Mouse (Mus musculus) intestine, embryonic 14.5 days (tissue): ENCODE data around the gene Cds1. TPM values are rescaled to one million over a fixed set of nuclear protein-coding genes. Genes with fewer than 3 reads are reported as not detected.

Experiments used
- ATAC-seq: fragments of 200-750 bp; cut with Nextera tagmentation; replicated peaks from 2 replicates; pipeline ENCODE4 v1.8.0; 2017; ENCODE audit warnings: low read depth, moderate number of reproducible peaks, moderate TSS enrichment, moderate library complexity; ENCODE audit not compliant: low FRiP score, low TSS enrichment
- DNase-seq: peaks from one replicate; pipeline ENCODE4 v3.0.0-alpha.2; 2018; ENCODE audit warnings: low spot score
- H3K27ac ChIP-seq: fragments of 300-500 bp; sonication (generic); 2 replicates; pipeline ENCODE4 v1.5.1; 2014; ENCODE audit warnings: low read depth, mild to moderate bottlenecking, control low read depth
- H3K27me3 ChIP-seq: fragments of 300-500 bp; sonication (generic); replicated peaks from 2 replicates; pipeline ENCODE4 v1.6.1; 2014; ENCODE audit warnings: low read length, control low read depth; ENCODE audit not compliant: control insufficient read depth, insufficient read depth
- H3K36me3 ChIP-seq: fragments of 300-500 bp; sonication (generic); 2 replicates; pipeline ENCODE4 v1.6.1; 2014; ENCODE audit warnings: low read length, control low read depth; ENCODE audit not compliant: control insufficient read depth, insufficient read depth
- H3K4me1 ChIP-seq: fragments of 300-500 bp; sonication (generic); replicated peaks from 2 replicates; pipeline ENCODE4 v1.6.1; 2014; ENCODE audit warnings: low read length, control low read depth, mixed read lengths; ENCODE audit not compliant: control insufficient read depth, insufficient read depth
- H3K4me2 ChIP-seq: fragments of 300-500 bp; sonication (generic); 2 replicates; pipeline ENCODE4 v1.6.1; 2014; ENCODE audit warnings: low read length
- H3K4me3 ChIP-seq: fragments of 300-500 bp; sonication (generic); 2 replicates; pipeline ENCODE4 v1.5.1; 2014; ENCODE audit warnings: low read depth, low read length, control low read depth, mixed read lengths
- H3K9ac ChIP-seq: fragments of 300-500 bp; sonication (generic); 2 replicates; pipeline ENCODE4 v1.6.1; 2014; ENCODE audit warnings: mild to moderate bottlenecking, low read length
- H3K9me3 ChIP-seq: fragments of 300-500 bp; sonication (generic); 2 replicates; pipeline ENCODE4 v1.6.1; 2016; ENCODE audit warnings: low read length, control low read depth; ENCODE audit not compliant: control insufficient read depth
- WGBS: fragments of 180-500 bp; shearing (Covaris S2); extraction: QIAGEN DNeasy Blood & Tissue Kit; methylation state at CpG from one replicate; pipeline ENCODE4 v1.1.7; 2014; 5-methylcytosine and 5-hydroxymethylcytosine counted together
- polyA plus RNA-seq: library from polyadenylated mRNA; unstranded; fragments of >200 nt; fragmentation: Nextera tagmentation; extraction: Ambion mirVana; gene quantifications from 2 replicates; pipeline ENCODE4 v1.2.1, GENCODE M21; 2014

Gene Cds1
- polyA plus RNA-seq, 1 experiment from 2014 or later, result 6.1 TPM

- Histone ChIP-seq H3K9ac (no peak overlapping the region), H3K36me3 (no peaks in the 10 kb centered on the region), H3K27me3 (no peaks in the 10 kb centered on the region), H3K4me3 (no peak overlapping the region), H3K4me1 (no peaks in the 10 kb centered on the region), H3K27ac (no peak overlapping the region), H3K9me3 (no peaks in the 10 kb centered on the region), H3K4me2 (no peak overlapping the region)
- no peak for DNase-seq
- WGBS, result 89% methylated on average over 4 of the region's 4 CpGs
- ATAC-seq, result no peak
Observed at GRCm38 (mm10) chr5:101741224-101741591, 23.7 kb upstream of the Cds1 start.

GRCm38 (mm10) chr5:101742014-101742413 is 22.9 kb upstream of the Cds1 start:
- ATAC-seq (no peak), DNase-seq (no peak)
- Histone ChIP-seq H3K27ac (no peak overlapping the region), H3K27me3 (no peaks in the 10 kb centered on the region), H3K36me3 (no peaks in the 10 kb centered on the region), H3K4me3 (no peak overlapping the region), H3K4me2 (no peak overlapping the region), H3K4me1 (no peaks in the 10 kb centered on the region), H3K9me3 (no peaks in the 10 kb centered on the region), H3K9ac (no peak overlapping the region)
- 98% methylated on average over 2 of the region's 2 CpGs for WGBS

- no peak for DNase-seq
- no peak overlapping the region for H3K4me3 ChIP-seq
- H3K27me3 ChIP-seq, result no peaks in the 10 kb centered on the region
- 91% methylated on average over 8 of the region's 8 CpGs for WGBS
- H3K27ac ChIP-seq, result no peak overlapping the region
- no peak overlapping the region for H3K9ac ChIP-seq
- no peaks in the 10 kb centered on the region for H3K4me1 ChIP-seq
- no peak for ATAC-seq
- H3K4me2 ChIP-seq, result no peak overlapping the region
- no peaks in the 10 kb centered on the region for H3K9me3 ChIP-seq
- H3K36me3 ChIP-seq, result no peaks in the 10 kb centered on the region
Observed at GRCm38 (mm10) chr5:101742425-101742824, 22.5 kb upstream of the Cds1 start.

GRCm38 (mm10) chr5:101744886-101745285 is 20.0 kb upstream of the Cds1 start:
- DNase-seq (no peak), ATAC-seq (no peak)
- Histone ChIP-seq H3K4me1 (no peaks in the 10 kb centered on the region), H3K27ac (no peak overlapping the region), H3K36me3 (no peaks in the 10 kb centered on the region), H3K27me3 (no peaks in the 10 kb centered on the region), H3K4me2 (no peak overlapping the region), H3K4me3 (no peak overlapping the region), H3K9me3 (no peaks in the 10 kb centered on the region), H3K9ac (no peak overlapping the region)
- 71% methylated on average over 6 of the region's 6 CpGs for WGBS

GRCm38 (mm10) chr5:101753680-101754079 is 11.2 kb upstream of the Cds1 start:
- H3K4me3 ChIP-seq, result no peak overlapping the region
- H3K9ac ChIP-seq, result no peak overlapping the region
- no peaks in the 10 kb centered on the region for H3K9me3 ChIP-seq
- WGBS, result 83% methylated on average over 1 of the region's 1 CpGs
- H3K4me2 ChIP-seq, result no peak overlapping the region
- ATAC-seq (no peak), DNase-seq (peak; percentile 37)
- H3K27ac ChIP-seq, result no peak overlapping the region
- H3K27me3 ChIP-seq, result no peaks in the 10 kb centered on the region
- H3K36me3 ChIP-seq, result no peaks in the 10 kb centered on the region
- H3K4me1 ChIP-seq, result no peaks in the 10 kb centered on the region

- peak; percentile 45 for DNase-seq
Observed at GRCm38 (mm10) chr5:101757669-101758068, 7.3 kb upstream of the Cds1 start.

GRCm38 (mm10) chr5:101761685-101762084 is 3.2 kb upstream of the Cds1 start:
- 74% methylated on average over 4 of the region's 4 CpGs for WGBS

More at GRCm38 (mm10) chr5:101757669-101758068, 7.3 kb upstream of the Cds1 start:
- H3K27ac ChIP-seq, result no peak overlapping the region
- no peak overlapping the region for H3K9ac ChIP-seq
- no peaks in the 10 kb centered on the region for H3K4me1 ChIP-seq
- ATAC-seq, result no peak
- 0 out of 2 replicates have a peak, but pooled peaks cover 4% of the 10 kb centered on the region for H3K27me3 ChIP-seq
- H3K9me3 ChIP-seq, result no peaks in the 10 kb centered on the region
- no peaks in the 10 kb centered on the region for H3K36me3 ChIP-seq
- no peak overlapping the region for H3K4me2 ChIP-seq
- no peak overlapping the region for H3K4me3 ChIP-seq

GRCm38 (mm10) chr5:101763571-101763970 is 1.4 kb upstream of the Cds1 start:
- no peak for DNase-seq
- Histone ChIP-seq H3K4me1 (peaks cover 10% of the 10 kb centered on the region), H3K9ac (no peak overlapping the region), H3K27me3 (peaks cover 46% of the 10 kb centered on the region), H3K27ac (no peak overlapping the region), H3K36me3 (no peaks in the 10 kb centered on the region), H3K4me3 (no peak overlapping the region), H3K4me2 (no peak overlapping the region), H3K9me3 (no peaks in the 10 kb centered on the region)
- ATAC-seq, result no peak
- WGBS, result 20% methylated on average over 2 of the region's 2 CpGs

More at GRCm38 (mm10) chr5:101761685-101762084, 3.2 kb upstream of the Cds1 start:
- H3K27me3 ChIP-seq, result peaks cover 35% of the 10 kb centered on the region
- H3K9ac ChIP-seq, result no peak overlapping the region
- peaks cover 10% of the 10 kb centered on the region for H3K4me1 ChIP-seq
- H3K9me3 ChIP-seq, result no peaks in the 10 kb centered on the region
- no peak overlapping the region for H3K27ac ChIP-seq
- H3K4me3 ChIP-seq, result no peak overlapping the region
- DNase-seq, result peak; percentile 42
- no peak for ATAC-seq
- no peaks in the 10 kb centered on the region for H3K36me3 ChIP-seq
- no peak overlapping the region for H3K4me2 ChIP-seq

- Histone ChIP-seq H3K9me3 (no peaks in the 10 kb centered on the region), H3K9ac (peak overlapping the region; percentile 61), H3K4me3 (peak overlapping the region; percentile 56), H3K4me1 (peaks cover 10% of the 10 kb centered on the region), H3K36me3 (no peaks in the 10 kb centered on the region), H3K27ac (no peak overlapping the region), H3K4me2 (peak overlapping the region; percentile 98), H3K27me3 (peaks cover 46% of the 10 kb centered on the region)
- ATAC-seq (no peak; the same call in none of the 2 replicates), DNase-seq (peak; percentile 76)
- WGBS, result under 1% methylated on average over 37 of the region's 45 CpGs
Observed at GRCm38 (mm10) chr5:101765390-101765901, 516 bp downstream of the Cds1 start.
